ENCODE assay signal across 9 mouse cellular contexts in the genomic region with DNA sequence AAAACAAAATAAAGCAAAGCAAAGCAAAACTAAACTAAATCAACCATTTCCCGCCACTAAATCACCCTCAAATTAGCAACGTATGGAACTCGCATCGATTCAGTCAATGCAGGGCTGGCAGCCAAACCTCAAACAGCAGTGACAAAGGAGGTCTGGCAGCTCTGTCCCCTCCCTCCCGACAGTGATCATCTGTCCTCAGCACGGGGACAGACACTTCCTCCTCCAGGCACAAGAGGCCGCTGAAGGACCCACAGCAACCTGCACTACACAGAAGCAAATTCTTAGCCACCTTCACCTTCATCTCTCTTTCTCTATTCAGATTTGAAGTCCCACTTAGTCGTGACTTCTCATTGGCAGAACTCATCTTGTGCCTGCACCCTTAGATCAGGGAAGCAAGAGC. TPM values are rescaled to one million over a fixed set of nuclear protein-coding genes. Genes with fewer than 3 reads are reported as not detected.
DNase-seq lines count a peak whose midpoint lies in the region; ATAC-seq and TF ChIP-seq lines count a peak whose summit lies in the region.
"Had no signal": no experiment of that assay in that cellular context is flagged by ENCODE, and none has a peak within 500 bp of the region (broad histone marks: within the 10 kb centered on the region; RNA-seq: fewer than 3 reads in every experiment).

No protein-coding gene starts in this region.

- 0 out of 2 replicates have a peak, but pooled peaks have one; percentile 25 for TF ChIP-seq POLR2A in CH12.LX (IDR thresholded peaks at IDR 0.05; ENCODE audit: low read depth, low read length)

- no peak overlapping the region for H3K9ac ChIP-seq in CH12.LX (ENCODE audit: insufficient read depth, low read depth)
- H3K9ac ChIP-seq in heart, embryonic 12.5 days = peak overlapping the region; percentile 21

- in situ Hi-C loops in CH12.LX (cut with MboI; ENCODE audit: low pct_ligation_motif_present, low pct_unique_long_range_greater_than_20kb, low sequenced_read_pairs) = no loop called here

- no peaks in the 10 kb centered on the region for H3K27me3 ChIP-seq in CH12.LX (replicated peaks)
- no peaks in the 10 kb centered on the region; the same call in 1 of the 2 replicates for H3K27me3 ChIP-seq in heart, embryonic 12.5 days (replicated peaks)

- peak; percentile 18 to 88; a peak in 2 of 4 replicates for TF ChIP-seq CTCF in CH12.LX (conservative IDR thresholded peaks at IDR 0.05 in 1 of 2, IDR thresholded peaks at IDR 0.05 in 1 of 2; ENCODE audit: low read depth in 2 of 2, low read length in 2 of 2)

- 0 out of 2 replicates have a peak overlapping the region, but pooled peaks have one; percentile 6 for H3K27ac ChIP-seq in CH12.LX (ENCODE audit: insufficient read depth, low read depth)
- H3K27ac ChIP-seq in heart, embryonic 12.5 days (ENCODE audit: poor library complexity, severe bottlenecking) = no peak overlapping the region

- TF ChIP-seq EP300 in CH12.LX (IDR thresholded peaks at IDR 0.05; ENCODE audit: low read length) = no peak

- H3K4me2 ChIP-seq in CH12.LX (ENCODE audit: insufficient read depth, low read depth, poor library complexity, severe bottlenecking) = peak overlapping the region; percentile 61; the same call in 1 of the 2 replicates
- H3K4me2 ChIP-seq in heart, embryonic 12.5 days = 0 out of 2 replicates have a peak overlapping the region, but pooled peaks have one; percentile 27

- dilution Hi-C loops in CH12.LX (cut with MboI; ENCODE audit: extremely low pct_ligation_motif_present, extremely low pct_unique_long_range_greater_than_20kb, low sequenced_read_pairs) = no loop called here

- peaks cover 11 to 44% of the 10 kb centered on the region in 2 experiments for H3K4me1 ChIP-seq in CH12.LX (ENCODE audit: control insufficient read depth in 1 of 2, insufficient read depth in 2 of 2)
- H3K4me1 ChIP-seq in heart, embryonic 12.5 days (replicated peaks) = peaks cover 15% of the 10 kb centered on the region

- H3K36me3 ChIP-seq in CH12.LX (replicated peaks in 1 of 2; ENCODE audit: control insufficient read depth in 1 of 2, insufficient read depth in 1 of 2, low read length in 1 of 2) = peaks cover 4 to 16% of the 10 kb centered on the region in 2 experiments
- peaks cover 3% of the 10 kb centered on the region for H3K36me3 ChIP-seq in heart, embryonic 12.5 days

- peak; percentile 72 for TF ChIP-seq RAD21 in CH12.LX (IDR thresholded peaks at IDR 0.05; ENCODE audit: low read depth, low read length)

- 3% methylated on average over 8 of the region's 8 CpGs for WGBS in heart, embryonic 12.5 days

- ATAC-seq in heart, embryonic 12.5 days (ENCODE audit: insufficient number of reproducible peaks, low FRiP score) = no peak

- no peak overlapping the region for H3K4me3 ChIP-seq in CH12.LX (replicated peaks in 1 of 3; ENCODE audit: low read depth in 2 of 3, low read length in 2 of 3, poor library complexity in 1 of 3)
- H3K4me3 ChIP-seq in heart, embryonic 12.5 days = no peak overlapping the region

- H3K9me3 ChIP-seq in CH12.LX (replicated peaks; ENCODE audit: low read length) = no peaks in the 10 kb centered on the region
- no peaks in the 10 kb centered on the region for H3K9me3 ChIP-seq in heart, embryonic 12.5 days (replicated peaks)

- DNase-seq in CH12.LX (ENCODE audit: extremely low read depth) (peak; percentile 78), R1 (ENCODE audit: low read depth, low spot score) (peak; percentile 66)
- DNase-seq in embryo, embryonic 10.5 days (ENCODE audit: low spot score) = peak; percentile 79
- DNase-seq in kidney, postnatal 36 days = peak; percentile 80 to 83
- DNase-seq in lung, postnatal 25 days (ENCODE audit: low spot score) = peak; percentile 80
- peak; percentile 77 to 79 for DNase-seq in right cerebral cortex, adult 2 months (ENCODE audit: low spot score in 2 of 2)
- DNase-seq in urinary bladder, postnatal 4 days (ENCODE audit: low spot score in 2 of 2) = no peak

- no peaks in the 10 kb centered on the region; the same call in 1 of the 2 replicates for H3K79me2 ChIP-seq in CH12.LX (replicated peaks; ENCODE audit: control insufficient read depth, extremely low read depth, insufficient read depth, poor library complexity, severe bottlenecking)

TF ChIP-seq in CH12.LX, 34 proteins besides CTCF, POLR2A, EP300 and RAD21:
- TF ChIP-seq TBP (conservative IDR thresholded peaks at IDR 0.05; ENCODE audit: low read depth, low read length) (no peak), MAFK (IDR thresholded peaks at IDR 0.05; ENCODE audit: insufficient replicate concordance, low read length) (no peak), JUN (IDR thresholded peaks at IDR 0.05; ENCODE audit: insufficient read depth, low read depth, low read length) (no peak), MYC (IDR thresholded peaks at IDR 0.05; ENCODE audit: low read depth, low read length) (peak; percentile 74), MAX (IDR thresholded peaks at IDR 0.05; ENCODE audit: low read length) (no peak; the same call in 1 of the 2 replicates), SIN3A (IDR thresholded peaks at IDR 0.05; ENCODE audit: low read length) (no peak), JUND (conservative IDR thresholded peaks at IDR 0.05; ENCODE audit: low read depth, low read length) (no peak), KAT2A (IDR thresholded peaks at IDR 0.05; ENCODE audit: insufficient replicate concordance, low read length) (no peak), PAX5 (IDR thresholded peaks at IDR 0.05; ENCODE audit: low read length) (no peak), MAZ (IDR thresholded peaks at IDR 0.05; ENCODE audit: low read depth, low read length) (peak; percentile 46; the same call in 1 of the 2 replicates), GABPA (IDR thresholded peaks at IDR 0.05; ENCODE audit: insufficient replicate concordance, low read depth, low read length) (no peak), MEF2A (IDR thresholded peaks at IDR 0.05; ENCODE audit: borderline replicate concordance, low read depth, low read length) (peak; percentile 47; the same call in 1 of the 2 replicates), ELF1 (IDR thresholded peaks at IDR 0.05; ENCODE audit: low read depth, low read length) (peak; percentile 59), IRF4 (IDR thresholded peaks at IDR 0.05; ENCODE audit: low read depth, low read length) (0 out of 2 replicates have a peak, but pooled peaks have one; percentile 52), NELFE (IDR thresholded peaks at IDR 0.05; ENCODE audit: low read depth, low read length) (0 out of 2 replicates have a peak, but pooled peaks have one; percentile 44), RCOR1 (conservative IDR thresholded peaks at IDR 0.05; ENCODE audit: low read depth, low read length) (no peak), ETS1 (conservative IDR thresholded peaks at IDR 0.05; ENCODE audit: low read depth, low read length) (0 out of 2 replicates have a peak, but pooled peaks have one; percentile 40), CHD1 (IDR thresholded peaks at IDR 0.05; ENCODE audit: low read depth, low read length) (no peak), BHLHE40 (IDR thresholded peaks at IDR 0.05; ENCODE audit: low read depth, low read length) (peak; percentile 73), HCFC1 (IDR thresholded peaks at IDR 0.05; ENCODE audit: low read depth, low read length) (peak; percentile 48; the same call in 1 of the 2 replicates), USF1 (IDR thresholded peaks at IDR 0.05; ENCODE audit: low read depth, low read length) (no peak), ZMIZ1 (IDR thresholded peaks at IDR 0.05; ENCODE audit: low read depth, low read length) (no peak), POLR2AphosphoS2 (IDR thresholded peaks at IDR 0.05; ENCODE audit: low read depth, low read length) (no peak), CHD2 (IDR thresholded peaks at IDR 0.05; ENCODE audit: low read length) (no peak), ZKSCAN1 (IDR thresholded peaks at IDR 0.05; ENCODE audit: borderline replicate concordance, low read depth, low read length) (no peak), ZNF384 (IDR thresholded peaks at IDR 0.05; ENCODE audit: low read depth, low read length) (no peak), SMC3 (IDR thresholded peaks at IDR 0.05; ENCODE audit: low read depth, low read length) (peak; percentile 73), TCF12 (IDR thresholded peaks at IDR 0.05; ENCODE audit: low read depth, low read length) (no peak), UBTF (IDR thresholded peaks at IDR 0.05; ENCODE audit: low read depth, low read length) (no peak), NRF1 (IDR thresholded peaks at IDR 0.05; ENCODE audit: low read depth, low read length) (no peak), USF2 (conservative IDR thresholded peaks at IDR 0.05; ENCODE audit: low read depth, low read length) (no peak), MXI1 (IDR thresholded peaks at IDR 0.05; ENCODE audit: low read depth, low read length) (peak; percentile 26; the same call in 1 of the 2 replicates), ZC3H11A (IDR thresholded peaks at IDR 0.05; ENCODE audit: low read depth, low read length) (no peak), E2F4 (IDR thresholded peaks at IDR 0.05; ENCODE audit: insufficient replicate concordance, low read depth, low read length) (no peak)
TF ChIP-seq in CH12.LX: peak in this region for 11.

RNA-seq across cellular contexts. Expression of a gene that starts 1.6 kb away (rescaled TPM):
- 13.8 and 14.7 TPM in 2 replicates for total RNA-seq in CH12.LX (2012; rRNA removed)
- 4.6 and 6.8 TPM in 2 replicates for total RNA-seq in CH12.LX (2014; rRNA removed)
- polyA plus RNA-seq in CH12.LX (2012; ENCODE audit: insufficient read length, low read depth) = 15.2 and 15.3 TPM in 2 replicates
- 34.5 and 37.5 TPM in 2 replicates for polyA plus RNA-seq in heart, embryonic 12.5 days (2016; fragmentation: Nextera tagmentation; extraction: Ambion mirVana)

RNA-seq across cellular contexts. Expression of a gene that starts 2.7 kb away (rescaled TPM):
- total RNA-seq in CH12.LX (2012; rRNA removed) = 0.30 TPM in 1 of 2 replicates, not detected in the other
- 0.74 and 1.4 TPM in 2 replicates for total RNA-seq in CH12.LX (2014; rRNA removed)
- 0.74 and 0.78 TPM in 2 replicates for polyA plus RNA-seq in CH12.LX (2012; ENCODE audit: insufficient read length, low read depth)
- polyA plus RNA-seq in heart, embryonic 12.5 days (2016; fragmentation: Nextera tagmentation; extraction: Ambion mirVana) = not detected in 2 replicates
- total RNA-seq: layer of hippocampus, postnatal 36 days had no signal

RNA-seq across cellular contexts. Expression of a gene that starts 14.9 kb away (rescaled TPM):
- total RNA-seq in CH12.LX (2012; rRNA removed) = 180 and 259 TPM in 2 replicates
- 168 and 192 TPM in 2 replicates for total RNA-seq in CH12.LX (2014; rRNA removed)
- polyA plus RNA-seq in CH12.LX (2012; ENCODE audit: insufficient read length, low read depth) = 259 and 294 TPM in 2 replicates
- polyA plus RNA-seq in heart, embryonic 12.5 days (2016; fragmentation: Nextera tagmentation; extraction: Ambion mirVana) = 34.1 and 38.0 TPM in 2 replicates

RNA-seq across cellular contexts. Expression of a gene that starts 24.0 kb away (rescaled TPM):
- total RNA-seq in CH12.LX (2012; rRNA removed) (48.6 and 64.1 TPM in 2 replicates), CH12.LX (2014; rRNA removed) (58.2 and 60.6 TPM in 2 replicates)
- 61.4 and 67.3 TPM in 2 replicates for polyA plus RNA-seq in CH12.LX (2012; ENCODE audit: insufficient read length, low read depth)
- 78.0 and 83.1 TPM in 2 replicates for polyA plus RNA-seq in heart, embryonic 12.5 days (2016; fragmentation: Nextera tagmentation; extraction: Ambion mirVana)

RNA-seq across cellular contexts. Expression of a gene that starts 24.0 kb away (rescaled TPM):
- total RNA-seq in CH12.LX (2012; rRNA removed) = 3.6 and 4.6 TPM in 2 replicates
- 2.4 and 5.0 TPM in 2 replicates for total RNA-seq in CH12.LX (2014; rRNA removed)
- polyA plus RNA-seq in CH12.LX (2012; ENCODE audit: insufficient read length, low read depth) = 10.0 and 10.8 TPM in 2 replicates
- 9.6 and 11.1 TPM in 2 replicates for polyA plus RNA-seq in heart, embryonic 12.5 days (2016; fragmentation: Nextera tagmentation; extraction: Ambion mirVana)

Comparison
In these comparisons a context has a peak if more than half of its experiments do, and no peak if none do; other contexts are left out.
1. DNase-seq: peak in CH12.LX (single experiment), R1 (single experiment), embryo, embryonic 10.5 days (single experiment), kidney, postnatal 36 days (2 of 2), lung, postnatal 25 days (single experiment) and right cerebral cortex, adult 2 months (2 of 2); none in urinary bladder, postnatal 4 days (0 of 2).